Mouse (Mus musculus) stomach, embryonic 16.5 days (tissue): ENCODE results near the gene Sp2. TPM values are rescaled to one million over a fixed set of nuclear protein-coding genes. Genes with fewer than 3 reads are reported as not detected.

Experiments
- ATAC-seq: fragments of 200-750 bp; cut with Nextera tagmentation; 2 replicates; pipeline ENCODE4 v1.8.0; 2017; ENCODE audit warnings: moderate number of reproducible peaks, moderate TSS enrichment; ENCODE audit not compliant: insufficient read depth, low FRiP score
- H3K27ac ChIP-seq: fragments of 300-500 bp; sonication (generic); 2 replicates; pipeline ENCODE4 v1.5.1; 2014; ENCODE audit warnings: low read length
- H3K27me3 ChIP-seq: fragments of 300-500 bp; sonication (generic); 2 replicates; pipeline ENCODE4 v1.6.1; 2014; ENCODE audit warnings: low read length, control low read depth, mixed read lengths; ENCODE audit not compliant: control insufficient read depth, insufficient read depth
- H3K36me3 ChIP-seq: fragments of 300-500 bp; sonication (generic); 2 replicates; pipeline ENCODE4 v1.6.1; 2014; ENCODE audit warnings: low read length; ENCODE audit not compliant: control insufficient read depth, insufficient read depth
- H3K4me1 ChIP-seq: fragments of 300-500 bp; sonication (generic); 2 replicates; pipeline ENCODE4 v1.6.1; 2014; ENCODE audit warnings: low read length, control low read depth, mixed read lengths; ENCODE audit not compliant: control insufficient read depth, insufficient read depth
- H3K4me2 ChIP-seq: fragments of 300-500 bp; sonication (generic); 2 replicates; pipeline ENCODE4 v1.6.1; 2014; ENCODE audit warnings: low read depth, low read length, mixed read lengths
- H3K4me3 ChIP-seq: fragments of 300-500 bp; sonication (generic); replicated peaks from 2 replicates; pipeline ENCODE4 v1.5.1; 2014; ENCODE audit warnings: mild to moderate bottlenecking, low read length
- H3K9ac ChIP-seq: fragments of 300-500 bp; sonication (generic); 2 replicates; pipeline ENCODE4 v1.6.1; 2014; ENCODE audit warnings: low read length
- H3K9me3 ChIP-seq: fragments of 300-500 bp; sonication (generic); replicated peaks from 2 replicates; pipeline ENCODE4 v1.6.1; 2016; ENCODE audit warnings: low read length, control low read depth; ENCODE audit not compliant: control insufficient read depth
- WGBS: fragments of 180-500 bp; shearing (Covaris S2); extraction: QIAGEN DNeasy Blood & Tissue Kit; methylation state at CpG from one replicate; pipeline ENCODE4 v1.1.7; 2014; 5-methylcytosine and 5-hydroxymethylcytosine counted together
- polyA plus RNA-seq: library from polyadenylated mRNA; unstranded; fragments of >200 nt; fragmentation: Nextera tagmentation; extraction: Ambion mirVana; gene quantifications from 2 replicates; pipeline ENCODE4 v1.2.1, GENCODE M21; 2015

Sp2 gene
- polyA plus RNA-seq, 1 experiment from 2014 or later = 13.4 TPM

DNA sequence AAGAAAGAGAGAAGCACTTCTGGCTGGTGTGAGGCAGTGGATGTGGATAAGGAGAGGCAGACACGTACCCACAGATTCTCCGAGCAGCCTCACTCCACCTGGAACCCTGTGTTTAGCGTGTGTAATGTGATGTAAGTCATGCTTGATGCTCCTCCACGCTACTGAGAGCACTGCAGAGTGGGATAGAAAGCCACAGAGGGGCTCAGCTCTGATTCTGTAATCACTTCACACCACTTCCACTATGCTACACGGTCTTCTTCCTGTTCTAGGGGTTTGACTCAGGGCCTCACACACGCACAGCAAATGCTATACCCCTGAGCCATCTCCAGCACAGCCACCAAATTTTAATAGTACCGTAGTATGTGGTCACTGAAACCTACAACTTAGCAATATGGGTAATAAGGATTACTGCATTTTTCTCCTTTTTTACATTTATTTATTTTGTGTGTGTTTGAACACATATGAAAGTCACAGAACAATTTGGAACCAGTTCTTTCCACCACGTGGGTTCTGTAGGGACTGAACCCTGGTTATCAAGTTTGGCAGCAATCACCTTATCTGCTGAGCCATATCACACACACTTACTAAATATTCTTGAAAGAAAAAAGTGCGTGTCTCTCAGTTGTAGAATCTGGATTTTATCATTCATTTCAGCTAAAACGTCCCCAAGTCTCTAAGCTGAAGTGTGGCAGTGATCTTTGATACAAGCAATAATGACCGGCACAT, 15.1 kb downstream of the Sp2 start:
- no peaks in the 10 kb centered on the region for H3K36me3 ChIP-seq
- peak overlapping the region; percentile 49 for H3K9ac ChIP-seq
- ATAC-seq = no peak
- no peaks in the 10 kb centered on the region for H3K27me3 ChIP-seq
- 0 out of 2 replicates have a peak overlapping the region, but pooled peaks have one; percentile 1 for H3K4me3 ChIP-seq
- H3K4me2 ChIP-seq = peak overlapping the region; percentile 28; the same call in 1 of the 2 replicates
- WGBS = 67% methylated on average over 11 of the region's 11 CpGs
- H3K27ac ChIP-seq = peak overlapping the region; percentile 92
- peaks cover 30% of the 10 kb centered on the region for H3K4me1 ChIP-seq
- H3K9me3 ChIP-seq = no peaks in the 10 kb centered on the region

DNA sequence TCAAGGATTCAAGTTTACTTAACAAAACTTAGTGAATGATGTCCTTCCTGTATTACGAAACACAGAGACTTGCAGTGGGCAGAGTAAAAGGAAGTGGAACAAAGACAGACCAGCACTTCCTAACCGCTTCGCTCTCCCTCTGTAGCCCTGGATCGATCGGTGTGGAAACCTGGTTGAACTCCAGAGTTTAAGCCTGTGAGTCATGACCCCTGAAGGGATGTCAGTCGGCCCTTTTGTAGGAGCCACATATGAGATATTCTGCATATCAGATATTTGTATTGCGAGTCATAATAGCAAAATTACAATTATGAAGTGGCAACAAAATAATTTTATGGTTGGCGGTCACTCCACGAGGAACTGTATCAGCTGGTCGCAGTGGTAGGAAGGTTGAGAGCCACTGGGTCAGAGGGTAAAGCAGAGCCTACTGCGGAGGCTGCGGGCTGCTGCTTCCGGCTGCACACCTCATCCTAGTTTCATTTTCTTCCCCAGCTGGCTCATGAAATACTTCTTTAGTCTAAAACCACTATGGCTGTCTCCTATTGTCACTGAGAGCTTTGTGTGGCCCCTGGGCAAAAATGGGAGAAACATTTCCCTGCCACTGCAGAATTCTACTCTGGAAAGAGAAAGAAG, 15.7 kb downstream of the Sp2 start:
- no peak for ATAC-seq
- Histone ChIP-seq H3K27me3 (no peaks in the 10 kb centered on the region), H3K27ac (peak overlapping the region; percentile 68), H3K36me3 (no peaks in the 10 kb centered on the region), H3K9me3 (no peaks in the 10 kb centered on the region), H3K4me1 (peaks cover 30% of the 10 kb centered on the region), H3K4me3 (0 out of 2 replicates have a peak overlapping the region, but pooled peaks have one; percentile 1), H3K4me2 (peak overlapping the region; percentile 28), H3K9ac (0 out of 2 replicates have a peak overlapping the region, but pooled peaks have one; percentile 49)
- WGBS = 67% methylated on average over 13 of the region's 13 CpGs

DNA sequence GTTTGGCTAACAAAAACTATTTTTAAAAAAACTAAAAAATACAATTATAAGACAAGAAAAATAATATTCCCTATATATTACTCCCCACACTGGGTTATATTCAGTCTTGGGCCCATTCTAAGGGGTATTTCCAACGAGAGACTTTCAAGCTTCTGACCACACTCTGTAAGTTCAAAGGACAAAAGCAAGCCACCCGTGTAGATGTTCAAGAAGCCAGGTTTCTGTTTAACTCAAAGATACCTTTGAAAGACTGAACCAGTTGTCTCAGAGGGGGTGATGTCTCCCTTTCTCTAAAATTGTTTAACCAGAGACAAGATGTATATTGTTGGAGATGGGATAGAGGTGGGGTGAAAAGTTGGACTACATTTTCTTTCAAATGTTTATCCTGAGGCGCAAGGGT, 16.6 kb downstream of the Sp2 start:
- Histone ChIP-seq H3K27ac (no peak overlapping the region), H3K4me3 (no peak overlapping the region), H3K9ac (no peak overlapping the region), H3K4me2 (no peak overlapping the region), H3K36me3 (no peaks in the 10 kb centered on the region), H3K4me1 (peaks cover 30% of the 10 kb centered on the region), H3K27me3 (no peaks in the 10 kb centered on the region), H3K9me3 (no peaks in the 10 kb centered on the region)
- no peak for ATAC-seq
- 81% methylated on average over 3 of the region's 3 CpGs for WGBS

DNA sequence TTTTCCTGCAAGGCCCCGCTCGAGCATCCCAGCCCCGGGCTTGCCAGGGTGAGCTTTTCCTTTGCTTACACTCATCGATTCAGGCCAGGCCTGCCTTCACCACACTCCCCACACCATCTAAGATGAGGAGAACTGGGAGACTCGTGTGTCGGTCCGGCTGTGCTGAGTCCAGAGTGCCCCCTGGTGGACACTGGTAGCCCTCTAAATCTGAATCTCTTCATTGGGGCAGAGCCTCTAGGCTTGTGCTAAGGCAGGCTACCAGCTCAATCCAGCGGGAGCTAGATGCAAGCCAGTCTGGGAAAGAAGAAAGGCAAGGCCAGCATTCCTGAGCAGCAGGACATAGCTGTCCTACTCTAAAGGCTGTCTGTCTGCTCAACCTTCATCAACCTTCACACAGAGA, 19.2 kb downstream of the Sp2 start:
- H3K27ac ChIP-seq = no peak overlapping the region
- ATAC-seq = peak; percentile 77; the same call in 1 of the 2 replicates
- WGBS = 12% methylated on average over 8 of the region's 8 CpGs
- peak overlapping the region; percentile 23; the same call in 1 of the 2 replicates for H3K9ac ChIP-seq
- no peaks in the 10 kb centered on the region for H3K9me3 ChIP-seq
- H3K36me3 ChIP-seq = 0 out of 2 replicates have a peak, but pooled peaks cover 3% of the 10 kb centered on the region
- no peaks in the 10 kb centered on the region for H3K27me3 ChIP-seq
- H3K4me1 ChIP-seq = peaks cover 4% of the 10 kb centered on the region
- H3K4me2 ChIP-seq = no peak overlapping the region
- H3K4me3 ChIP-seq = no peak overlapping the region

DNA sequence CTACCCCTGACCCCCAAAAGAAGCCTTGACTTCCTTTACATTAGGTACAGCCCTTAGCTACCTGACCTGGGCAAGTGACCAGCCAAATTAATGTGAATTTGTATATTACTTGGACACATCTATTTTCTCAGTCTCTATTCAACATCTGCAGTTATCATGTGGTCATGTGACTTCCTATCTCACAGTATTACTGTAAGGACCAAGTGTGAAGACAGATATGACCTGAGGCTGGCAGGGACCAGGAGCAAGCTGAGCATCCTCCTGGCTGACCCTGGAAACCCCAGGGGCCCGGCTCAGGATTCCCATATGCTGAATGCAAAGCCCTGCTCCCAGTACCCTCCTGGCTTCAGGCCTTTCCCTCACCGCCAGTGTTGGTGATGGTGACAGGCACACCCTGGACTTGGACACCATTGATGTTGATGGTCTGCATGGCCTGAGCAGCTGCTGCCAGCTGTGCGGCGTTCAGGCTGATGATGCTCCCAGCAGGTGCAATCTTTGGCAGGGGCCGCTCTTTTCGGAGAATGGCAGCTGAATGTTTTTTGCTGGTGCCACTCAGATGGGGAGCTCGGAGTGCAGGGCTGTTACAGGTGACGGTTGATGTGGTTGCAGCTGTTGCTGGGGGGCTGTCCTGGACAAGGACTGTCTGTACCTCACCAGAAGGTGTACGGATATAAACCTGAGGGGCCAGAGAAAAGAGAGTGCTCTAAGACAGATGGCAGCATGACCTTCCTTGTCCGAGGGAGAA, 25.5 kb downstream of the Sp2 start:
- Histone ChIP-seq H3K27me3 (no peaks in the 10 kb centered on the region), H3K36me3 (peaks cover 9% of the 10 kb centered on the region), H3K4me1 (peaks cover 11% of the 10 kb centered on the region; the same call in 1 of the 2 replicates), H3K4me3 (no peak overlapping the region), H3K9ac (no peak overlapping the region), H3K27ac (no peak overlapping the region), H3K4me2 (no peak overlapping the region), H3K9me3 (no peaks in the 10 kb centered on the region)
- no peak for ATAC-seq
- 93% methylated on average over 10 of the region's 10 CpGs for WGBS

DNA sequence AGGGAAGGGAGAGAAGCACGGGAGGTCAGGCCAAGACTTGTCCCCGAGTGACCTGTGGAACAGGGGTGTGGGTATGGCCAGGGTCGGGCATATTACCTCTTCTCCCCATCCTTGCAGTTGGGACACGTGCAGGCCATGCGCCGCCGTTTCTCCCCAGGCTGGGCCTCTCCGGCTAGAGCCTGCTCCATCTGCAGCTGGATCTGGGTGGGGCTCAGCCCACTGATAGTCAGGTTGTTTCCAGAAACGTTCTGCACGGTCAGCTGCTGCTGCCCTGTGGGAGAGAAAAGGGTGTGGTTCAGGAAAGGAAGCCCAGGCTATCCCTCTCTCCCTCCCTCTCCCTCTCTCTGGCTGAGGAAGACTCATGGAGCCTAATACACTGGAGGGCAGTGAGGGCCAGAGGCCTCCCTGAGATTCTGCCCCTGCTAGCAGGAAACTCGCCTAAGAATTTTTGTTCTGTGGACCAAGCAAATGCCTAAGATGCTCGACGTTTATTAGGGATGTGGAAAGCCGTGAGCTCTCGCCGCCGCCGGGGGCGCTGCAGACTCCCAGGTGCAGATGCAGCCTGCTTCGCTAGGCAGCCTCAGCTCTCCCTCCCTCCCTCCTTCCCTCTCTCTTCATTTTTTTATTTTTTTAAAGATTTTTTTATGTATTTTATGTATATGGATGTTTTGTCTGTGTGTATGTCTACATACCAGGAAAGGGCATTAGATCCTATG, 26.6 kb downstream of the Sp2 start:
- 51% methylated on average over 20 of the region's 20 CpGs for WGBS
- Histone ChIP-seq H3K27me3 (no peaks in the 10 kb centered on the region), H3K9me3 (no peaks in the 10 kb centered on the region), H3K4me3 (no peak overlapping the region), H3K36me3 (peaks cover 9% of the 10 kb centered on the region), H3K9ac (no peak overlapping the region), H3K4me2 (no peak overlapping the region), H3K4me1 (peaks cover 11% of the 10 kb centered on the region; the same call in 1 of the 2 replicates), H3K27ac (peak overlapping the region; percentile 60; the same call in 1 of the 2 replicates)
- ATAC-seq = peak; percentile 59

DNA sequence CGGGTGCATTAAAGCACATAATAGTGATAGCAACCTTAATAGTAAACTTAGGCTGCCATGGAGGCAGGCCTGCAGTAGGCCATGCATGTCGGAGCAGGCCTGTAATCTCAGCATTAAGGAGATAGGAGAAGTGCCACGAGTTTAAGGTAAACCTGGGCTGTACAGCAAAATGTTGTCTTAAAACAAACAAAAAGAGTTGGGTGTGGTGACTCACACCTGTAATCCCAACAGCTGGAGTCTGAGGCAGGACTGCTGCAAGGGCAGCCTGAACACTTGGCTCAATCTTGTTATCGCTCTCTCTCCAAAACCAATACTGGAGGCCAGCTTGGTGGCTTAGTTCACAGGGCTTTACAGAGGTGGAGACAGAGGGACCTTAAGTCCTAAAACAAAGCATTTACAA, 27.7 kb downstream of the Sp2 start:
- WGBS = 71% methylated on average over 4 of the region's 4 CpGs
- Histone ChIP-seq H3K4me3 (no peak overlapping the region), H3K27me3 (no peaks in the 10 kb centered on the region), H3K4me1 (peaks cover 11% of the 10 kb centered on the region; the same call in 1 of the 2 replicates), H3K27ac (peak overlapping the region; percentile 60; the same call in 1 of the 2 replicates), H3K9me3 (no peaks in the 10 kb centered on the region), H3K36me3 (peaks cover 6% of the 10 kb centered on the region), H3K9ac (no peak overlapping the region), H3K4me2 (no peak overlapping the region)
- peak; percentile 57; the same call in 1 of the 2 replicates for ATAC-seq

DNA sequence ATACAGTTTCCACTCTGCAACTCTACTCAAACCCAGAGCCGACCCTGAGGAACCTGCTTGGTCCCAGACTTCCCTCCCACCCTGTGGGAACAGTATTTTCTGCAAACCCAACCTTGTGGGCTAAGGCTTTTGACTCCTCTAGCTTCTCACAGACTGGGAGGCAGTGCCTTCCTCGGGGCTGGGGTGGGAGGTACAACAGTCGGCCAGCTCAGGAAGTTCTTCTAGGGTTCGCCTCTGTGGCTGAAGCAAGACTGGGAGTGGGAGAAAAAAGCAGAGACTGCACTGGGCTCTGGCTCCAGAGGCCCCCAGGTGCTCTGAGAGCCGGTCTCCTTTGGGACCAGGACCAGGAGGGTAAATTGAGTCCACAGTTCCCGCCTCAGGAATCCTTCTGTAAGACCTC, 29.9 kb downstream of the Sp2 start:
- H3K4me3 ChIP-seq = no peak overlapping the region
- H3K4me1 ChIP-seq = peaks cover 12% of the 10 kb centered on the region; the same call in 1 of the 2 replicates
- H3K27ac ChIP-seq = no peak overlapping the region
- ATAC-seq = no peak
- WGBS = 72% methylated on average over 6 of the region's 6 CpGs
- H3K27me3 ChIP-seq = no peaks in the 10 kb centered on the region
- no peak overlapping the region for H3K9ac ChIP-seq
- peaks cover 6% of the 10 kb centered on the region for H3K36me3 ChIP-seq
- no peaks in the 10 kb centered on the region for H3K9me3 ChIP-seq
- H3K4me2 ChIP-seq = no peak overlapping the region
